Mouse (Mus musculus): ENCODE measurements at regions not wholly inside any gene's neighbourhood (a gene's known extent, or its start where the extent isn't known, plus 50 kb on each side); places are given as distances from the start of the nearest gene placed in this dataset.

GRCm38 (mm10) chr1:125295646-125296045 is 139.9 kb downstream of the Actr3 start:
- TF ChIP-seq CTCF (IDR thresholded peaks at IDR 0.05; ENCODE audit: insufficient read depth, low read depth, low read length) (no peak), POLR2A (IDR thresholded peaks at IDR 0.05; ENCODE audit: insufficient read depth, low read depth, low read length) (no peak)

All from olfactory bulb, adult 2 months (tissue).